Mouse (Mus musculus): ENCODE data around the gene Scaf1. TPM values are rescaled to one million over a fixed set of nuclear protein-coding genes. Genes with fewer than 3 reads are reported as not detected.

The Scaf1 gene
- polyA plus RNA-seq, 1 experiment from 2014 or later: 37.0 TPM

DNA sequence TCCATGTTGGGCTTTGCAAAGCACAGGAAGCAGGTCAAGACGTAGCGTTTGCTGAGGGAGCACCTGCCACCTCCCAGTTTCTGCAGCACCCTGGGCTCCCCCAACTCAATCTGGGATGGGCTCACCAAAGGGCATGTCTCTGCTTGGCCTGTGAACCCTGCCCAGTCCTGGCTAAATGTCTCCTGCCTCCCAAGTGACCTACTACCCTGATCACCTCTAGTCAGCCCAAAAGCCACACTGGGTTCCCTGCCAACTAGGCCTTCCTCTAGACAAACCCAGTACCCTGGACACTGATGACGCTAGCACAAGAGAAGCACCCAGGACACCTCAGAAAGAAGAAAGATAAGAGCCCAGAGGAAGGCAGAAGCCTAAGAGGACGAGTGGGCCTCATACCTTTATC is 3.3 kb downstream of the Scaf1 start:
- H3K27me3 ChIP-seq (replicated peaks): no peaks in the 10 kb centered on the region
- no peaks in the 10 kb centered on the region for H3K9me3 ChIP-seq (replicated peaks)
- WGBS: 78% methylated on average over 4 of the region's 4 CpGs
- H3K4me2 ChIP-seq: no peak overlapping the region
- H3K36me3 ChIP-seq: peaks cover 57% of the 10 kb centered on the region
- no peak for ATAC-seq (ENCODE audit: insufficient number of reproducible peaks, low FRiP score)
- H3K4me1 ChIP-seq (replicated peaks): peaks cover 20% of the 10 kb centered on the region
- no peak overlapping the region; the same call in 1 of the 2 replicates for H3K9ac ChIP-seq
- H3K27ac ChIP-seq (ENCODE audit: poor library complexity, severe bottlenecking): no peak overlapping the region
- no peak overlapping the region for H3K4me3 ChIP-seq

DNA sequence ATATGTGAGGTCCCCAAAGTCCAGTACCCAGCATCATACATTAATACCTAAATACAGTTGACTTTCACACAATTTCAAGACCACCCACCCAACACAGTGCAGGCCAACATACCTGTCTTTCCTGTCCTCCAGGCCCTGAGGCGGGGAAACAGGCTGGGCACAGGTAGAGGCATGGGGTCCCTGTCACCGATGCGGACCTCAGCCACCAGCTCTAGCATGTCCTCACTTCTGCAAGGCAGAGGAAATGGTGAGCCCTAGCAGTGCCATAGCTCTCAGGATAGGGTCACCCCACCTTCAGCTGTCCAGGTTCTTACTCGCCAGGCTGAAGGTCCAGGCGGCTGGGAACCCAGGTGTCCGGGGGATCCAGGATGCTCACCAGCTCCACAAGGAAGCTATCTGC is 4.2 kb downstream of the Scaf1 start:
- ATAC-seq (ENCODE audit: insufficient number of reproducible peaks, low FRiP score): no peak
- Histone ChIP-seq H3K9me3 (replicated peaks) (no peaks in the 10 kb centered on the region), H3K4me1 (replicated peaks) (peaks cover 20% of the 10 kb centered on the region), H3K4me3 (no peak overlapping the region), H3K27me3 (replicated peaks) (no peaks in the 10 kb centered on the region), H3K4me2 (no peak overlapping the region), H3K9ac (no peak overlapping the region), H3K36me3 (peaks cover 65% of the 10 kb centered on the region), H3K27ac (ENCODE audit: poor library complexity, severe bottlenecking) (no peak overlapping the region)
- WGBS: 95% methylated on average over 6 of the region's 6 CpGs

DNA sequence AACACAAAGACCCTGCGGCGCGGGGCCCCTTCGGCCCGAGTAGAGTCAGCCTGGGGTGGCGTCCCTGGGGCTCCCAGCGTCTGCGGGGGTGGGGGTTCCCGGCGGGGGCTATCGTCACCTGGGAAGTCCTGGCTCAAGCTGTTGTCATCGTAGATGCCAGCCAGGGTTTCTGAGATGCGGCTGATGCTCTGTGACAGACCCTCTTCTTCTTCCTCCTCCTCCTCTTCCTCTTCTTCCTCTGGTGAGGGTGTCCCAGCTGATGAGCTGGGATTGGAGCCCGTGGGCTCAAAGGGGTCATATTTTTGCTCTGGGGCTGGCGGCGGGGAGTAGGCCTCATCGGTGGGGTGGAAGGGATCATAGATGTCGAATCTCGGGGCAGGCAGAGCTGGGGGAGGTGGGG is 7.8 kb downstream of the Scaf1 start:
- Histone ChIP-seq H3K4me1 (replicated peaks) (0 out of 2 replicates have a peak, but pooled peaks cover 15% of the 10 kb centered on the region), H3K36me3 (peaks cover 94% of the 10 kb centered on the region), H3K27ac (ENCODE audit: poor library complexity, severe bottlenecking) (no peak overlapping the region), H3K4me2 (no peak overlapping the region), H3K9ac (no peak overlapping the region), H3K9me3 (replicated peaks) (no peaks in the 10 kb centered on the region), H3K4me3 (no peak overlapping the region), H3K27me3 (replicated peaks) (no peaks in the 10 kb centered on the region)
- WGBS: 94% methylated on average over 19 of the region's 19 CpGs
- no peak for ATAC-seq (ENCODE audit: insufficient number of reproducible peaks, low FRiP score)

DNA sequence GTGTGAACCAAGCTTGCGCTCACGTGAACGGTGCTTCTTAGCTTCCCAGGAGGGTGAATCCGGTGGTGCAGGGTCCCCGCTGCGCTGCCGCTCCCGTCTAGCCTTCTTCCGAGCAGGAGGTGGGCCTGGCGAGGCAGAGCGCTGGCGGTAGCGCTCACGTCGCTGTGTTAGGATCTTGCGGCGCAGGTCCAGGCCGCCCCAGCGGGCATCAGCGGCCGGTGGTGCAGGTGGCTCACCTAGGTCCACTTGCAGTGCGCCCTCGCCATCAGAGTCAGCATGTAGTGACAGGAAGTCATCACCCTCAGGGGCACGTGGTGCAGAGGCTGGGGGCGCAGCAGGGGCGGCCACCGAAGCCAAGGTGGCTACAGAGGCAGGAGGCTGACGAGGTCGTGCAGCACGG is 8.3 kb downstream of the Scaf1 start:
- Histone ChIP-seq H3K9ac (no peak overlapping the region), H3K4me3 (no peak overlapping the region), H3K36me3 (peaks cover 94% of the 10 kb centered on the region), H3K27me3 (replicated peaks) (no peaks in the 10 kb centered on the region), H3K4me2 (no peak overlapping the region), H3K27ac (ENCODE audit: poor library complexity, severe bottlenecking) (no peak overlapping the region), H3K4me1 (replicated peaks) (0 out of 2 replicates have a peak, but pooled peaks cover 13% of the 10 kb centered on the region), H3K9me3 (replicated peaks) (no peaks in the 10 kb centered on the region)
- ATAC-seq (ENCODE audit: insufficient number of reproducible peaks, low FRiP score): no peak
- WGBS: 95% methylated on average over 30 of the region's 30 CpGs

DNA sequence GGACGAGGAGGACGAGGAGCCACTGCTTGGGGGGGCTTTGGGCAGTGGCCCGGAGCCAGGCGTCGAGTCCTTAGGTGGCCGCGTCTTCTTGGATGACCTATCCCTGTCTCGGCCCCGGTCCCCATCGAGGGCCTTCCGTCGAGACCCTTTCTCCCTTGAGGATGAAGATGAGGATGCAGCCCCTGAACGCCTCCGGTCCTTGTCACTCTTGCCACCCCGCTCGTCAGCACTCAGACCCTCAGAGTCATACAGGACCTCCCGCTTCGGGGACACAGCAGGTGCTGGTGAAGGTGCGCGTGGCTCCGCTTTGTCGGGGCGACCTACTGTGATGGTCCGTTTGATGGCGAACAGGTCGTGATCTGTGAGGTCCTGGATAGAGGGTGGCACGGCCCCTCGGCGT is 9.0 kb downstream of the Scaf1 start:
- 0 out of 2 replicates have a peak, but pooled peaks cover 9% of the 10 kb centered on the region for H3K4me1 ChIP-seq (replicated peaks)
- no peak for ATAC-seq (ENCODE audit: insufficient number of reproducible peaks, low FRiP score)
- H3K36me3 ChIP-seq: peaks cover 94% of the 10 kb centered on the region
- no peak overlapping the region for H3K27ac ChIP-seq (ENCODE audit: poor library complexity, severe bottlenecking)
- WGBS: 95% methylated on average over 29 of the region's 29 CpGs
- H3K9ac ChIP-seq: no peak overlapping the region
- H3K4me3 ChIP-seq: no peak overlapping the region
- no peak overlapping the region for H3K4me2 ChIP-seq
- H3K27me3 ChIP-seq (replicated peaks): no peaks in the 10 kb centered on the region
- H3K9me3 ChIP-seq (replicated peaks): no peaks in the 10 kb centered on the region

DNA sequence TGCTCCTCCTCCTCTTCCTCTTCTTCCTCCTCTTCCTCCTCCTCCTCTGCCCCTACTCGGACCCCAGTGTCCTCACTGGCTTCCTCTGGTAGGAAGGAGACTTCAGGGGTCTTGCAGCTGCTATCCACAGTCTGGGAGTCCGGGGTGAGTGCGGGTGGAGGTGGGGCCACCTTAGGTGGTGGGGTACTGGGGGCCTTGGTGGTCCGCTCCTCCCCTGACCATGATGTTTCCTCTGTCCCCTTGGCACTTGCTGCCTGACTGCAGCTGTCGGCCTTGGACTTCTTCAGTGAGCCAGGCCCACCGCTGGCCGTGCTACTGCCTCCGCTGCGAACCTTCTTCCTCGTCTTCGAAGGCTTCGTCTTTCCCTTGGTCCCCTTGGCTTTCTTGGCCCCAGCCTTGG is 9.7 kb downstream of the Scaf1 start:
- peaks cover 94% of the 10 kb centered on the region for H3K36me3 ChIP-seq
- H3K4me1 ChIP-seq (replicated peaks): peaks cover 13% of the 10 kb centered on the region; the same call in 1 of the 2 replicates
- no peak overlapping the region for H3K27ac ChIP-seq (ENCODE audit: poor library complexity, severe bottlenecking)
- no peaks in the 10 kb centered on the region for H3K9me3 ChIP-seq (replicated peaks)
- no peak for ATAC-seq (ENCODE audit: insufficient number of reproducible peaks, low FRiP score)
- H3K4me2 ChIP-seq: no peak overlapping the region
- no peak overlapping the region for H3K9ac ChIP-seq
- 91% methylated on average over 12 of the region's 12 CpGs for WGBS
- no peaks in the 10 kb centered on the region for H3K27me3 ChIP-seq (replicated peaks)
- no peak overlapping the region for H3K4me3 ChIP-seq

DNA sequence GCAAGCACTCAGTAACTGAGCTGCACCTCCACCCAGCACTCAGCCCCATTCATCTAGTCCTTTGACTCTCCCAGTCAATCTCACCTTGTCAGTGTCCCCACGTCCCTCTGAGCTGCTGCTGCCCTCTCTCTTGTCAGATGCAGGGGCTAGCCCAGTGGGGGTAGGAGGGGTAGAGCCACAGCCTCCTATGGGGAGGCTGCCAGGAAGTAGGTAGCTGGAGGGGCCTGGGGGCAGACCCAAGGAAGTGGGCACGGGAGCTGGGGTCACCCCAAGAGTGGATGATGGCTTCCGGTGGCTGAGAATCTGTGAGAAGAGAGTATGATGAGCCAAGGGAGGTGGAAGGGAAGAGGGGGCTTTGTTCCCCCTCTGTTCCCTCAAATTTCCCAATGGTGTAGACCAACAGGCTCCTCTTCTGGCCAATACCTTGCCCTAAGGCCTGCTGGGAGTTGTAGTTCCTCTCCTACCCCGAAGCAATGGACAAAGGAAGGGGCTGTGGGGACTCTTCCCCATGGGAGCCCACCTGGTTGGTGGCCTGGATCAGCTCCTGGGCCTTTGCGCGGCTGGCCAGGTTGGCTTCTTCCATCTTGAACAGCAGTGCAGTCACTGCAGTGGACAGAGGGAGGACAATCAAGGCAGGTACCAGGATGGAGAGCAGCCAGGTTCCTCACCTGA is 10.7 kb downstream of the Scaf1 start:
- Histone ChIP-seq H3K27me3 (replicated peaks) (no peaks in the 10 kb centered on the region), H3K27ac (ENCODE audit: poor library complexity, severe bottlenecking) (peak overlapping the region; percentile 5; the same call in 1 of the 2 replicates), H3K9me3 (replicated peaks) (no peaks in the 10 kb centered on the region), H3K4me3 (no peak overlapping the region), H3K4me1 (replicated peaks) (peaks cover 23% of the 10 kb centered on the region), H3K4me2 (no peak overlapping the region), H3K36me3 (peaks cover 98% of the 10 kb centered on the region), H3K9ac (no peak overlapping the region)
- WGBS: 88% methylated on average over 6 of the region's 6 CpGs
- no peak for ATAC-seq (ENCODE audit: insufficient number of reproducible peaks, low FRiP score)

DNA sequence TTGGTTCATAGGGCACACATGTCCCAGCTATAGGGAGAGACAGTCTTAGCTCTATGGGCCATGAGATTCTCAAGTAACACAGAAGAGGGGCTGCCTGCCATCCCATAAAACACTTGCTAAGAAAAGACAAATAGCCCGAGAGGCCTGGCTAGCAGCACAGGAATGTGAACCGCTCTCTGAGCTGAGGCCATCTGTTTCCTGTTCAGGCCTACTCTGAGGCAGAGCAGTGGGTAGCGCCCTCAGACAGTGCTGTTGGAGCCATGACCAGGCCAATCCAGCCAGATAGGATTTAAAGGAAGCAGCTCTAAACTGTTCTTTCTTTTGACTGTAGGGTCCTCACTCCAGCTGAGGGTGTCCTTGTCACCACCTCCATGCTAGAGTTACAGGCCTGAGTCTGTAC is 11.6 kb downstream of the Scaf1 start:
- 53% methylated on average over 3 of the region's 3 CpGs for WGBS

DNA sequence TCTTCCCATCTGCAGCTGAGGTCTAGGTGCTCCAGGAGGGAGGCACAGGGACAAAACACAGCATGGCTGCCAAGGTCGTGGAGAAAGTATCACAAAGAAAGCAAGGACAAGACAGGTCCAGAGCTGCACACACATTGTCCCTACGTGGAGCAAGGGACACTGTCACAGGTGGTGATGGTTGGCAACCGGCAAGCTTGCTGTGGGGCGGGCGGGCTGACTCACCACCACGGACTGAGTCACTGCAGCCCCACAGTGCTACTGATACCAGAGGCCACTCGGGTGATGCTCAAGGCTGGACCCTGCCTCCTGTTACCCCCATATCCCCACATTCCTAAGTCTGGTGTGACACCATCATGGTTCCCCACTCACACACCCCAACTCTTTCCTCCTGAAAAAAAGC is 13.7 kb downstream of the Scaf1 start:
- H3K27me3 ChIP-seq (replicated peaks): no peaks in the 10 kb centered on the region
- H3K4me3 ChIP-seq: no peak overlapping the region
- H3K4me1 ChIP-seq (replicated peaks): peaks cover 45% of the 10 kb centered on the region
- peaks cover 79% of the 10 kb centered on the region for H3K36me3 ChIP-seq
- H3K4me2 ChIP-seq: no peak overlapping the region
- no peak for ATAC-seq (ENCODE audit: insufficient number of reproducible peaks, low FRiP score)
- no peak overlapping the region for H3K27ac ChIP-seq (ENCODE audit: poor library complexity, severe bottlenecking)
- H3K9ac ChIP-seq: no peak overlapping the region
- 80% methylated on average over 7 of the region's 7 CpGs for WGBS
- H3K9me3 ChIP-seq (replicated peaks): no peaks in the 10 kb centered on the region

More for the DNA sequence above, 11.6 kb downstream of the Scaf1 start:
- H3K4me1 ChIP-seq (replicated peaks): peaks cover 32% of the 10 kb centered on the region
- H3K9ac ChIP-seq: no peak overlapping the region
- H3K27me3 ChIP-seq (replicated peaks): no peaks in the 10 kb centered on the region
- ATAC-seq (ENCODE audit: insufficient number of reproducible peaks, low FRiP score): no peak
- H3K27ac ChIP-seq (ENCODE audit: poor library complexity, severe bottlenecking): 0 out of 2 replicates have a peak overlapping the region, but pooled peaks have one; percentile 30
- peaks cover 98% of the 10 kb centered on the region for H3K36me3 ChIP-seq
- no peaks in the 10 kb centered on the region for H3K9me3 ChIP-seq (replicated peaks)
- H3K4me2 ChIP-seq: no peak overlapping the region
- no peak overlapping the region for H3K4me3 ChIP-seq

DNA sequence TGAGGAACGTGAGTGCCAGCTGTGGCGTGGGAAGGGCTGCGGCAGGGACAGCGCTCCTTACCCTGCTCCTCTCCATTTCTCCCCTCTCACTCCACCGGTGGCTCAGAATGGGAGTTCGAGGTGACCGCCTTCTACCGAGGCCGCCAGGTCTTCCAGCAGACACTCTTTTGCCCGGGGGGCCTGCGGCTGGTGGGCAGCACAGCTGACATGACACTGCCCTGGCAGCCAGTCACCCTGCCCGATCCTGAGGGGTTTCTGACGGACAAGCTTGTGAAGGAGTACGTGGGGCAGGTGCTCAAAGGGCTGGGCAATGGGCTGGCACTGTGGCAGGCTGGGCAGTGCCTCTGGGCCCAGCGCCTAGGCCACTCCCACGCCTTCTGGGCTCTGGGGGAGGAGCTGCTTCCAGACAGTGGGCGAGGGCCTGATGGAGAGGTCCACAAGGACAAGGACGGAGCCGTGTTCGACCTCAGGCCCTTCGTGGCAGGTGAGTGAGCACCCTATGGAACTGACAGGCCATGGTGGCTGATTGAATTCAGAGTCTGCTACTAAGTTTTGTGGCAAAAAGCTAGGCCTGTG is 15.5 kb downstream of the Scaf1 start:
- no peak overlapping the region for H3K4me3 ChIP-seq
- peak overlapping the region; percentile 32; the same call in 1 of the 2 replicates for H3K27ac ChIP-seq (ENCODE audit: poor library complexity, severe bottlenecking)
- no peaks in the 10 kb centered on the region for H3K27me3 ChIP-seq (replicated peaks)
- no peaks in the 10 kb centered on the region for H3K9me3 ChIP-seq (replicated peaks)
- ATAC-seq (ENCODE audit: insufficient number of reproducible peaks, low FRiP score): no peak
- no peak overlapping the region for H3K4me2 ChIP-seq
- H3K36me3 ChIP-seq: peaks cover 67% of the 10 kb centered on the region
- WGBS: 84% methylated on average over 21 of the region's 21 CpGs
- H3K4me1 ChIP-seq (replicated peaks): peaks cover 54% of the 10 kb centered on the region
- no peak overlapping the region for H3K9ac ChIP-seq

DNA sequence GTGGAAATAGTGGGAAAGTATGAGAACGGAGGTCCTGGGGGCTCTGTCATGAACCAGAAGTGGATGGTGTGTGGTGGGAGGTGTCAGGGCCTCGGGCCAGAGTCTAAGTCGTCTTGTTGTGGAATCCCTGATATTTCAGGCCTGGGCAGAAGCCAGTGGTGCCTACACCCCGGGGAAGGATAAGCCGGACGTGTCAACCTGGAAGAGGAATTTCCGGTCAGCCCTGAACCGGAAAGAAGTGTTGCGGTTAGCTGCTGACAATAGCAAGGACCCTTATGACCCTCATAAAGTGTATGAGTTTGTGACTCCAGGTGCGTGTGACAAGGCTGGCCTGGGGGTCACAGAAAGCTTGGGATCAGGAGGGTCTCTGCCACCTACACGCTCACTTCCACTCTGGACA is 16.4 kb downstream of the Scaf1 start:
- H3K4me1 ChIP-seq (replicated peaks): peaks cover 50% of the 10 kb centered on the region
- peaks cover 68% of the 10 kb centered on the region for H3K36me3 ChIP-seq
- ATAC-seq (ENCODE audit: insufficient number of reproducible peaks, low FRiP score): no peak
- peak overlapping the region; percentile 32 for H3K27ac ChIP-seq (ENCODE audit: poor library complexity, severe bottlenecking)
- no peaks in the 10 kb centered on the region for H3K27me3 ChIP-seq (replicated peaks)
- H3K4me3 ChIP-seq: no peak overlapping the region; the same call in 1 of the 2 replicates
- H3K9ac ChIP-seq: peak overlapping the region; percentile 37; the same call in 1 of the 2 replicates
- peak overlapping the region; percentile 83 for H3K4me2 ChIP-seq
- WGBS: 55% methylated on average over 11 of the region's 11 CpGs
- no peaks in the 10 kb centered on the region for H3K9me3 ChIP-seq (replicated peaks)

Data from heart, embryonic 12.5 days (tissue).